Comparison of ENCODE assay signal across 7 mouse cellular contexts in the genomic region with DNA sequence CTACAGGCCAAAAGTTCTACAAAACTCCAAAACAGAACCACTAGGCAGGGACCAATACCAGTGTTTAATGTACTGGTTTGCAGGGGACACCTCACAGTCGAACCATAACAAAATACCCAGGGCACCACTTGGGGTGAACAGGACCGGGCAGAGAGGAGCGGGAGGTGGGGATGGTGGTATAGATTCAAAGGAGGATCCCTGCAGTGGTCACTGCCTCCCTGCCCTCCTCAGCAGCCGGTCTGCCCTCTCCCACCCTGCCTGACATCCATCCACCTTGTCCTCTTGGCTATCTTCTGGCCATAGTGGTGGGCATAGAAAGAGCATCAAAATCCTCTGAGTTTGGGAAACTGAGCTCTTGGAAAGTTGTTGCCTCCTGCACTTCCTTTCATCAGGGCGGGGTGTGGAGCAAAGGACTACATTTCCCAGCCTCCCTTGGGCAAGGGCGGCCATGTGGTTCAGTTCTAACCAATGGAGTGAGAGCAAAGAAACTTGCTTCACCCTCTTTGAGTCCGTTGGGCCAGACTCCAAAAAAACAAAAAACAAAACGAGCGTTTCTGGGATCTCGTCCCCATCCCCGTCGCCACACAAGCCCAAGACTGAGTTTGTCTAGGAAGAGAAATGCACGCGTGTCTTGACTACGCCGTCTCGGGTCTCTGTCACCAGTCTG. TPM values are rescaled to one million over a fixed set of nuclear protein-coding genes. Genes with fewer than 3 reads are reported as not detected.
DNase-seq lines count a peak whose midpoint lies in the region; ATAC-seq and TF ChIP-seq lines count a peak whose summit lies in the region.

No protein-coding gene starts in this region.

- H3K4me1 ChIP-seq in heart, embryonic 14.5 days (ENCODE audit: control insufficient read depth in 2 of 2, insufficient read depth in 2 of 2, low read length in 2 of 2), result peaks cover 4 to 10% of the 10 kb centered on the region in 2 experiments
- H3K4me1 ChIP-seq in kidney, embryonic 16.5 days (ENCODE audit: insufficient read depth, low read length), result peaks cover 7% of the 10 kb centered on the region
- no peaks in the 10 kb centered on the region for H3K4me1 ChIP-seq in lung, adult 2 months (ENCODE audit: control insufficient read depth, insufficient read depth, low read length)
- peaks cover 17% of the 10 kb centered on the region; the same call in 1 of the 2 replicates for H3K4me1 ChIP-seq in neural tube, embryonic 15.5 days

- peak overlapping the region; percentile 51 to 62 for H3K4me3 ChIP-seq in heart, embryonic 14.5 days (ENCODE audit: control insufficient read depth in 1 of 2, insufficient read depth in 1 of 2, low read depth in 1 of 2, low read length in 2 of 2)
- peak overlapping the region; percentile 57 for H3K4me3 ChIP-seq in kidney, embryonic 16.5 days (ENCODE audit: low read length)
- peak overlapping the region; percentile 57 for H3K4me3 ChIP-seq in lung, adult 2 months (replicated peaks; ENCODE audit: extremely low read depth, low read depth, low read length)
- peak overlapping the region; percentile 45 for H3K4me3 ChIP-seq in neural tube, embryonic 15.5 days (replicated peaks)

- TF ChIP-seq POLR2A in lung, adult 2 months (IDR thresholded peaks at IDR 0.05; ENCODE audit: borderline replicate concordance, extremely low read depth, low read depth, low read length), result peak; percentile 18; the same call in 1 of the 2 replicates

- peak; percentile 72 for DNase-seq in ES-CJ7 (ENCODE audit: low read depth, low spot score)
- DNase-seq in adrenal gland, postnatal 14 days, result peak; percentile 77
- DNase-seq in lung, adult 2 months, result peak; percentile 37

- H3K27me3 ChIP-seq in heart, embryonic 14.5 days (ENCODE audit: control insufficient read depth, insufficient read depth, low read length), result no peaks in the 10 kb centered on the region
- H3K27me3 ChIP-seq in kidney, embryonic 16.5 days (ENCODE audit: insufficient read depth, low read length), result no peaks in the 10 kb centered on the region
- H3K27me3 ChIP-seq in neural tube, embryonic 15.5 days (replicated peaks), result no peaks in the 10 kb centered on the region

- peak overlapping the region; percentile 71 for H3K9ac ChIP-seq in heart, embryonic 14.5 days (ENCODE audit: low read length)
- peak overlapping the region; percentile 67 for H3K9ac ChIP-seq in kidney, embryonic 16.5 days (replicated peaks; ENCODE audit: low read length)
- H3K9ac ChIP-seq in neural tube, embryonic 15.5 days (replicated peaks), result 0 out of 2 replicates have a peak overlapping the region, but pooled peaks have one; percentile 27

- 3% methylated on average over 17 of the region's 17 CpGs for WGBS in heart, embryonic 14.5 days
- WGBS in kidney, embryonic 16.5 days, result 5% methylated on average over 17 of the region's 17 CpGs
- WGBS in lung, adult 2 months, result 5% methylated on average over 17 of the region's 17 CpGs
- 3% methylated on average over 17 of the region's 17 CpGs for WGBS in neural tube, embryonic 15.5 days

- no peak overlapping the region for H3K27ac ChIP-seq in heart, embryonic 14.5 days (replicated peaks in 1 of 2; ENCODE audit: control insufficient read depth in 1 of 2, insufficient read depth in 1 of 2, low read depth in 2 of 2, low read length in 2 of 2)
- H3K27ac ChIP-seq in kidney, embryonic 16.5 days (ENCODE audit: low read length), result 0 out of 2 replicates have a peak overlapping the region, but pooled peaks have one; percentile 29
- no peak overlapping the region for H3K27ac ChIP-seq in neural tube, embryonic 15.5 days (replicated peaks)

- H3K36me3 ChIP-seq in heart, embryonic 14.5 days (ENCODE audit: control insufficient read depth, insufficient read depth, low read length), result peaks cover 13% of the 10 kb centered on the region
- peaks cover 15% of the 10 kb centered on the region; the same call in 1 of the 2 replicates for H3K36me3 ChIP-seq in kidney, embryonic 16.5 days (ENCODE audit: insufficient read depth, low read length)
- H3K36me3 ChIP-seq in neural tube, embryonic 15.5 days, result peaks cover 14% of the 10 kb centered on the region

- no peaks in the 10 kb centered on the region for H3K9me3 ChIP-seq in heart, embryonic 14.5 days (ENCODE audit: control insufficient read depth, low read length)
- no peaks in the 10 kb centered on the region for H3K9me3 ChIP-seq in kidney, embryonic 16.5 days (ENCODE audit: low read length)
- no peaks in the 10 kb centered on the region for H3K9me3 ChIP-seq in neural tube, embryonic 15.5 days (replicated peaks)

- 0 out of 2 replicates have a peak, but pooled peaks have one; percentile 47 for ATAC-seq in erythroblast, adult 5-6 weeks (replicated peaks; ENCODE audit: low FRiP score, poor library complexity, severe bottlenecking)
- peak; percentile 75 for ATAC-seq in heart, embryonic 14.5 days (ENCODE audit: insufficient number of reproducible peaks, insufficient read depth, low FRiP score, low read depth)
- peak; percentile 88 for ATAC-seq in kidney, embryonic 16.5 days (ENCODE audit: low FRiP score, low TSS enrichment)
- ATAC-seq in neural tube, embryonic 15.5 days (ENCODE audit: low FRiP score), result peak; percentile 90

- TF ChIP-seq CTCF in lung, adult 2 months (IDR thresholded peaks at IDR 0.05; ENCODE audit: insufficient read depth, low read length), result no peak

- peak overlapping the region; percentile 74 for H3K4me2 ChIP-seq in heart, embryonic 14.5 days (ENCODE audit: low read length)
- H3K4me2 ChIP-seq in kidney, embryonic 16.5 days (replicated peaks; ENCODE audit: low read depth, low read length), result peak overlapping the region; percentile 67
- peak overlapping the region; percentile 64 for H3K4me2 ChIP-seq in neural tube, embryonic 15.5 days

RNA-seq across cellular contexts. Expression of gene Hmcn2, which starts 16.5 kb away (rescaled TPM):
- total RNA-seq in adrenal gland, postnatal 14 days (2021), result 4.3 and 5.8 TPM in 2 replicates
- total RNA-seq in erythroblast, adult 5-6 weeks (2015; ENCODE audit: low replicate concordance), result not detected in 2 replicates
- total RNA-seq in erythroblast, adult 5-6 weeks (2017; ENCODE audit: low replicate concordance), result not detected in 2 replicates
- 0.73 and 0.86 TPM in 2 replicates for polyA plus RNA-seq in heart, embryonic 14.5 days (2014; fragmentation: Nextera tagmentation; extraction: Ambion mirVana)
- 0.24 and 0.34 TPM in 2 replicates for polyA plus RNA-seq in kidney, embryonic 16.5 days (2015; fragmentation: Nextera tagmentation; extraction: Ambion mirVana)
- polyA plus RNA-seq in lung, adult 2 months (2012; rRNA removed), result 10.8 and 16.8 TPM in 2 replicates
- 0.44 and 0.51 TPM in 2 replicates for polyA plus RNA-seq in neural tube, embryonic 15.5 days (2015; fragmentation: Nextera tagmentation; extraction: Ambion mirVana)

RNA-seq across cellular contexts. Expression of gene Ncs1, which starts 52.1 kb away (rescaled TPM):
- total RNA-seq in adrenal gland, postnatal 14 days (2021), result 3.4 and 4.2 TPM in 2 replicates
- not detected in 2 replicates for total RNA-seq in erythroblast, adult 5-6 weeks (2015; ENCODE audit: low replicate concordance)
- not detected in 2 replicates for total RNA-seq in erythroblast, adult 5-6 weeks (2017; ENCODE audit: low replicate concordance)
- 51.7 and 52.2 TPM in 2 replicates for polyA plus RNA-seq in heart, embryonic 14.5 days (2014; fragmentation: Nextera tagmentation; extraction: Ambion mirVana)
- 37.9 and 41.5 TPM in 2 replicates for polyA plus RNA-seq in kidney, embryonic 16.5 days (2015; fragmentation: Nextera tagmentation; extraction: Ambion mirVana)
- 2.2 and 2.5 TPM in 2 replicates for polyA plus RNA-seq in lung, adult 2 months (2012; rRNA removed)
- polyA plus RNA-seq in neural tube, embryonic 15.5 days (2015; fragmentation: Nextera tagmentation; extraction: Ambion mirVana), result 145 and 179 TPM in 2 replicates

Comparison
In these comparisons a context has a peak if more than half of its experiments do, and no peak if none do; other contexts are left out.
1. RNA of gene Ncs1, which starts 52.1 kb away (polyA plus RNA-seq): 145 to 179 TPM in neural tube, embryonic 15.5 days, 51.7 to 52.2 TPM in heart, embryonic 14.5 days and 37.9 to 41.5 TPM in kidney, embryonic 16.5 days; 2.2 to 2.5 TPM in lung, adult 2 months; every median in the first group is over 10 times any median in the second.
2. Peak in every context shown above with its lines, with median percentiles within 50 percentile points of each other: DNase-seq, ATAC-seq, H3K4me2 ChIP-seq, H3K4me3 ChIP-seq and H3K9ac ChIP-seq.